Mouse (Mus musculus) lung, adult 2 months (tissue): ENCODE measurements around the gene Lmod1.

ENCODE experiments used
- CTCF ChIP-seq: fragments of 200-500 bp; IDR thresholded peaks from 2 replicates; pipeline ENCODE4 v1.5.1; 2011; ENCODE audit warnings: mild to moderate bottlenecking, low read length, control low read depth; ENCODE audit not compliant: insufficient read depth
- POLR2A ChIP-seq: fragments of 200-500 bp; IDR thresholded peaks from 2 replicates; pipeline ENCODE4 v1.6.1; 2011; ENCODE audit warnings: low read depth, mild to moderate bottlenecking, control low read depth, low read length, borderline replicate concordance; ENCODE audit errors: extremely low read depth

- TF ChIP-seq POLR2A, result no peak
- TF ChIP-seq CTCF, result no peak
Measured at GRCm38 (mm10) chr1:135341947-135342346, 17.3 kb downstream of the Lmod1 start.
